ENCODE assay signal across 22 mouse cellular contexts in genomic region chr16:97797212-97797611, GRCm38 (mm10). TPM values are rescaled to one million over a fixed set of nuclear protein-coding genes. Genes with fewer than 3 reads are reported as not detected.
DNase-seq lines count a peak whose midpoint lies in the region; ATAC-seq and TF ChIP-seq lines count a peak whose summit lies in the region.
"Had no signal": no experiment of that assay in that cellular context is flagged by ENCODE, and none has a peak within 500 bp of the region (broad histone marks: within the 10 kb centered on the region; RNA-seq: fewer than 3 reads in every experiment).

No protein-coding gene starts in this region.

- intact Hi-C loops in heart, postnatal 10 days (cut with DNase I) = no loop called here

- no peak for TF ChIP-seq EP300 in MEL (IDR thresholded peaks at IDR 0.05; ENCODE audit: low read depth in 1 of 2, low read length in 2 of 2)

- peaks cover 27 to 30% of the 10 kb centered on the region in 2 experiments for H3K4me1 ChIP-seq in MEL (ENCODE audit: control insufficient read depth in 1 of 2, insufficient read depth in 2 of 2, low read length in 2 of 2)
- H3K4me1 ChIP-seq in hindbrain, embryonic 12.5 days = no peaks in the 10 kb centered on the region
- H3K4me1 ChIP-seq: embryonic facial prominence, embryonic 10.5 days; embryonic facial prominence, embryonic 12.5 days; forebrain, embryonic 13.5 days; forebrain, embryonic 15.5 days had no signal

- no peaks in the 10 kb centered on the region for H3K9me3 ChIP-seq in MEL (replicated peaks; ENCODE audit: insufficient read depth, low read length)
- H3K9me3 ChIP-seq in hindbrain, embryonic 12.5 days (replicated peaks) = no peaks in the 10 kb centered on the region
- H3K9me3 ChIP-seq: embryonic facial prominence, embryonic 10.5 days; embryonic facial prominence, embryonic 12.5 days; forebrain, embryonic 13.5 days; forebrain, embryonic 15.5 days had no signal

- DNase-seq in 416B (ENCODE audit: low read depth) (peak; percentile 32), MEL (ENCODE audit: low read depth, low spot score) (peak; percentile 90)
- peak; percentile 1 for DNase-seq in brain, embryonic 14.5 days (ENCODE audit: low read depth)
- no peak for DNase-seq in spleen, postnatal 14 days (ENCODE audit: low spot score in 2 of 2)
- no peak for DNase-seq in heart, postnatal 10 days
- DNase-seq: adrenal gland, adult 2 months; adrenal gland, postnatal 10 days; adrenal gland, postnatal 25 days; cerebellum, adult 11-12 months; cerebellum, adult 2 months; cerebellum, adult 9-10 months; cerebellum, postnatal 10 days; cerebellum, postnatal 25 days; forebrain, postnatal 0 days had no signal

- ATAC-seq in hindbrain, embryonic 12.5 days (ENCODE audit: low FRiP score) = no peak
- ATAC-seq: activated CD4-positive, CD25-positive, alpha-beta regulatory T cell, adult 4 months; forebrain, embryonic 13.5 days; forebrain, embryonic 15.5 days; forebrain, postnatal 0 days; Patski had no signal

- H3K36me3 ChIP-seq in MEL (ENCODE audit: control insufficient read depth in 1 of 2, insufficient read depth in 2 of 2, low read length in 2 of 2) = peaks cover 7 to 36% of the 10 kb centered on the region in 2 experiments
- peaks cover 87% of the 10 kb centered on the region for H3K36me3 ChIP-seq in hindbrain, embryonic 12.5 days

- H3K9ac ChIP-seq in MEL (ENCODE audit: control insufficient read depth, low read depth, low read length, poor library complexity, severe bottlenecking) = no peak overlapping the region
- no peak overlapping the region for H3K9ac ChIP-seq in hindbrain, embryonic 12.5 days
- H3K9ac ChIP-seq: embryonic facial prominence, embryonic 12.5 days; forebrain, embryonic 13.5 days; forebrain, embryonic 15.5 days; forebrain, postnatal 0 days had no signal

- H3K79me2 ChIP-seq in MEL (ENCODE audit: control insufficient read depth, insufficient read depth, low read length, poor library complexity) = no peaks in the 10 kb centered on the region

- H3K4me3 ChIP-seq in MEL (ENCODE audit: control insufficient read depth in 1 of 2, insufficient read depth in 1 of 2, low read depth in 2 of 2, low read length in 2 of 2) = no peak overlapping the region
- H3K4me3 ChIP-seq in hindbrain, embryonic 12.5 days = no peak overlapping the region
- H3K4me3 ChIP-seq: embryonic facial prominence, embryonic 10.5 days; embryonic facial prominence, embryonic 12.5 days; forebrain, embryonic 13.5 days; forebrain, embryonic 15.5 days had no signal

- H3K27me3 ChIP-seq in MEL (ENCODE audit: control insufficient read depth in 1 of 2, insufficient read depth in 2 of 2, low read length in 2 of 2) = no peaks in the 10 kb centered on the region
- H3K27me3 ChIP-seq in hindbrain, embryonic 12.5 days = no peaks in the 10 kb centered on the region
- H3K27me3 ChIP-seq: embryonic facial prominence, embryonic 12.5 days; forebrain, embryonic 13.5 days; forebrain, embryonic 15.5 days; Patski had no signal

- no peak overlapping the region for H3K4me2 ChIP-seq in hindbrain, embryonic 12.5 days (replicated peaks)
- H3K4me2 ChIP-seq: embryonic facial prominence, embryonic 12.5 days; forebrain, embryonic 13.5 days; forebrain, embryonic 15.5 days had no signal

- 92% methylated on average over 3 of the region's 3 CpGs for WGBS in hindbrain, embryonic 12.5 days

- H3K27ac ChIP-seq in MEL (ENCODE audit: control insufficient read depth, low read depth, low read length) = peak overlapping the region; percentile 95
- no peak overlapping the region for H3K27ac ChIP-seq in hindbrain, embryonic 12.5 days
- H3K27ac ChIP-seq: embryonic facial prominence, embryonic 10.5 days; embryonic facial prominence, embryonic 12.5 days; forebrain, embryonic 13.5 days; forebrain, embryonic 15.5 days had no signal

- no peak for TF ChIP-seq CTCF in MEL (IDR thresholded peaks at IDR 0.05 in 2 of 3, conservative IDR thresholded peaks at IDR 0.05 in 1 of 3; ENCODE audit: control insufficient read depth in 1 of 3, insufficient read depth in 1 of 3, low read depth in 2 of 3, low read length in 3 of 3, poor library complexity in 1 of 3, severe bottlenecking in 1 of 3)
- no peak for TF ChIP-seq CTCF in brain, embryonic 14.5 days (IDR thresholded peaks at IDR 0.05; ENCODE audit: borderline replicate concordance, extremely low read depth, insufficient read depth, insufficient read length)

- TF ChIP-seq POLR2A in MEL (IDR thresholded peaks at IDR 0.05; ENCODE audit: control insufficient read depth in 1 of 2, insufficient read depth in 1 of 2, low read depth in 1 of 2, low read length in 2 of 2, poor library complexity in 1 of 2) = no peak
- TF ChIP-seq POLR2A in brain, embryonic 14.5 days (IDR thresholded peaks at IDR 0.05; ENCODE audit: borderline replicate concordance, extremely low read depth, insufficient read depth, insufficient read length, poor library complexity, severe bottlenecking) = no peak

- TF ChIP-seq RAD21 in MEL (IDR thresholded peaks at IDR 0.05; ENCODE audit: low read depth, low read length) = no peak

TF ChIP-seq in MEL, 35 proteins besides CTCF, POLR2A, EP300 and RAD21:
- TF ChIP-seq HCFC1 (IDR thresholded peaks at IDR 0.05; ENCODE audit: low read depth, low read length) = no peak
- peak; percentile 74; the same call in 1 of the 2 replicates for TF ChIP-seq ETS1 (IDR thresholded peaks at IDR 0.05; ENCODE audit: low read depth, low read length)

RNA-seq across cellular contexts. Expression of gene Ripk4, which starts 33.6 kb away (rescaled TPM):
- not detected in 2 replicates for total RNA-seq in MEL (2012; rRNA removed)
- polyA plus RNA-seq in MEL (2012; ENCODE audit: insufficient read depth in 1 of 2, insufficient read length in 2 of 2, low read depth in 1 of 2, low replicate concordance in 2 of 2, missing spikeins in 1 of 2) = not detected
- polyA plus RNA-seq in brain, embryonic 14.5 days (2012; rRNA removed) = 1.1 TPM in 2 replicates
- polyA plus RNA-seq in hindbrain, embryonic 12.5 days (2016; fragmentation: Nextera tagmentation; extraction: Ambion mirVana) = 2.2 and 2.8 TPM in 2 replicates
- total RNA-seq in heart, postnatal 10 days (2021) = under 1 TPM; 0.24 to 0.40 TPM
- polyA plus RNA-seq: C2C12 had no signal

RNA-seq across cellular contexts. Expression of gene Prdm15, which starts 54.4 kb away (rescaled TPM):
- 10.6 and 12.0 TPM in 2 replicates for total RNA-seq in MEL (2012; rRNA removed)
- 10 to 100 TPM in 1 of 2 experiments, not detected in 1; 10.7 TPM for polyA plus RNA-seq in MEL (2012; ENCODE audit: insufficient read depth in 1 of 2, insufficient read length in 2 of 2, low read depth in 1 of 2, low replicate concordance in 2 of 2, missing spikeins in 1 of 2)
- 24.7 and 27.6 TPM in 2 replicates for polyA plus RNA-seq in brain, embryonic 14.5 days (2012; rRNA removed)
- 15.3 and 17.7 TPM in 2 replicates for polyA plus RNA-seq in hindbrain, embryonic 12.5 days (2016; fragmentation: Nextera tagmentation; extraction: Ambion mirVana)
- 1 to 10 TPM; 6.7 to 6.8 TPM for total RNA-seq in heart, postnatal 10 days (2021)

Comparison
In these comparisons a context has a peak if more than half of its experiments do, and no peak if none do; other contexts are left out.
1. DNase-seq: peak in 416B (single experiment), MEL (single experiment) and brain, embryonic 14.5 days (single experiment); none in spleen, postnatal 14 days (0 of 2) and heart, postnatal 10 days (0 of 2).